Mouse (Mus musculus) G1E (cell line): ENCODE data around the gene C1rb.

Experiments used
- CTCF ChIP-seq: IDR thresholded peaks from 2 replicates; pipeline ENCODE4 v1.5.1; 2012; ENCODE audit warnings: low read depth, low read length, inconsistent platforms, mixed read lengths
- GATA1 ChIP-seq: IDR thresholded peaks from 2 replicates; pipeline ENCODE4 v1.6.1; 2012; ENCODE audit warnings: borderline replicate concordance, low read length, inconsistent platforms, mixed read lengths
- GATA2 ChIP-seq: IDR thresholded peaks from 2 replicates; pipeline ENCODE4 v1.6.1; 2012; ENCODE audit warnings: low read depth, low read length, inconsistent platforms, borderline replicate concordance
- POLR2AphosphoS5 ChIP-seq: IDR thresholded peaks from 2 replicates; pipeline ENCODE4 v1.6.1; 2012; ENCODE audit warnings: low read depth, low read length, inconsistent platforms; ENCODE audit not compliant: insufficient replicate concordance
- TAL1 ChIP-seq: conservative IDR thresholded peaks from 2 replicates; pipeline ENCODE4 v1.6.1; 2012; ENCODE audit warnings: low read depth, low read length, inconsistent platforms, mixed read lengths

DNA sequence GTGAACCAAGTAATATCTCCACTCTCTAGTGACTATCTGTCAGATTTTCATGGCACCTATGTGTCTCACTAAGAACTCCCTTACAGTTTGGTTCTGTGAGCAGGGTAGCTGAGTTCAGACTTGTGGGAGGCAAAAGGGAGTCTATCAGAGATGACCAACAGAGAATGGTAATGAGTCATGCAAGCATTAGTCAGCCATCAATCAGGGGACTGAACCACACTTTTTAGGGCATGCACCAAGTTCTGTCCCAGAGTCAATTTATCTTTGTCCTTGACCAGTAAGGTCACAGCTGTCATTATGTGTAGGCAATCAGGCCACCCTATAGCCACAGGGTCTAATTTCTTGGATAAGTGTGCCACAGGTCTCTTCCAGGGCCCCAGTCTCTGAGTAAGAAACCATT, 18.7 kb downstream of the C1rb start:
- TF ChIP-seq CTCF (no peak), GATA1 (no peak), TAL1 (no peak), POLR2AphosphoS5 (no peak), GATA2 (no peak)
